Mouse (Mus musculus): ENCODE data around the gene Chrna1. TPM values are rescaled to one million over a fixed set of nuclear protein-coding genes. Genes with fewer than 3 reads are reported as not detected.
A peak's percentile ranks its signal among the peaks of the same experiment; 100 is the strongest.

Chrna1 gene
- polyA plus RNA-seq, 1 experiment from 2014 or later = 0.20 TPM

- Histone ChIP-seq H3K4me1 (ENCODE audit: control insufficient read depth, insufficient read depth, low read depth, low read length) (peaks cover 2% of the 10 kb centered on the region; the same call in 1 of the 2 replicates), H3K36me3 (ENCODE audit: control insufficient read depth, insufficient read depth, low read length) (no peaks in the 10 kb centered on the region), H3K9me3 (ENCODE audit: control insufficient read depth, low read length) (no peaks in the 10 kb centered on the region), H3K4me3 (ENCODE audit: low read length) (no peak overlapping the region), H3K9ac (ENCODE audit: low read depth, low read length) (no peak overlapping the region), H3K27ac (ENCODE audit: low read depth, low read length) (no peak overlapping the region; the same call in 1 of the 2 replicates), H3K4me2 (ENCODE audit: low read length) (no peak overlapping the region), H3K27me3 (replicated peaks; ENCODE audit: control insufficient read depth, insufficient read depth, low read length) (no peaks in the 10 kb centered on the region)
- no peak for ATAC-seq
- WGBS = 74% methylated on average over 8 of the region's 8 CpGs
Measured at GRCm38 (mm10) chr2:73522891-73523290, 57.2 kb downstream of the Chrna1 start.

GRCm38 (mm10) chr2:73522336-73522735 lies 57.8 kb downstream of the Chrna1 start:
- no peaks in the 10 kb centered on the region for H3K27me3 ChIP-seq (replicated peaks; ENCODE audit: control insufficient read depth, insufficient read depth, low read length)
- no peak overlapping the region for H3K27ac ChIP-seq (ENCODE audit: low read depth, low read length)
- no peaks in the 10 kb centered on the region for H3K9me3 ChIP-seq (ENCODE audit: control insufficient read depth, low read length)
- H3K4me3 ChIP-seq (ENCODE audit: low read length) = no peak overlapping the region
- H3K9ac ChIP-seq (ENCODE audit: low read depth, low read length) = no peak overlapping the region
- 60% methylated on average over 6 of the region's 6 CpGs for WGBS
- ATAC-seq = no peak
- no peak overlapping the region for H3K4me2 ChIP-seq (ENCODE audit: low read length)
- no peaks in the 10 kb centered on the region for H3K36me3 ChIP-seq (ENCODE audit: control insufficient read depth, insufficient read depth, low read length)
- peaks cover 2% of the 10 kb centered on the region; the same call in 1 of the 2 replicates for H3K4me1 ChIP-seq (ENCODE audit: control insufficient read depth, insufficient read depth, low read depth, low read length)

GRCm38 (mm10) chr2:73521737-73522136 lies 58.4 kb downstream of the Chrna1 start:
- H3K9ac ChIP-seq (ENCODE audit: low read depth, low read length) = no peak overlapping the region
- no peaks in the 10 kb centered on the region for H3K9me3 ChIP-seq (ENCODE audit: control insufficient read depth, low read length)
- H3K4me3 ChIP-seq (ENCODE audit: low read length) = no peak overlapping the region
- peaks cover 2% of the 10 kb centered on the region; the same call in 1 of the 2 replicates for H3K4me1 ChIP-seq (ENCODE audit: control insufficient read depth, insufficient read depth, low read depth, low read length)
- H3K4me2 ChIP-seq (ENCODE audit: low read length) = no peak overlapping the region
- H3K27me3 ChIP-seq (replicated peaks; ENCODE audit: control insufficient read depth, insufficient read depth, low read length) = no peaks in the 10 kb centered on the region
- H3K27ac ChIP-seq (ENCODE audit: low read depth, low read length) = no peak overlapping the region
- WGBS = 29% methylated on average over 5 of the region's 5 CpGs
- ATAC-seq = peak; percentile 67; the same call in 1 of the 2 replicates
- no peaks in the 10 kb centered on the region for H3K36me3 ChIP-seq (ENCODE audit: control insufficient read depth, insufficient read depth, low read length)

DNA sequence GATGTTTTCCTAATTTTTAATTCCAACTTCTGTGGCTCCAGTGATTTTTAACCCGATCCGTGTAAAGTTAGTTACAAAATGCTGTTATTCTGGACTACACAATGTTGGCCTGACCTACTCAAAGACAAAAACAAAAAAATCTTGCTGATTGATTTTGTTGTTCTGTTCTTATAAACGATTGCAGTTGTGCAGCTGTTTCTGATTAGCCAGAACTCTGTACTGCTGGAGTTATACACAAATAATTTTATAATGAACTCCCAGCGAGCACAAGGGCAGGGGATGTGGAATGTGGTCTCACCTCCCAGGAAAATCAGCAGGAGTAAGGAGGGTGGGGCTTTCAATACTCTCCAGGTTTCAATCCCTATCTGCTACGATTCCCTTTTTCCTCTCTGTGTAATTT lies 61.2 kb downstream of the Chrna1 start:
- Histone ChIP-seq H3K4me3 (ENCODE audit: low read length) (no peak overlapping the region), H3K27me3 (replicated peaks; ENCODE audit: control insufficient read depth, insufficient read depth, low read length) (no peaks in the 10 kb centered on the region), H3K4me1 (ENCODE audit: control insufficient read depth, insufficient read depth, low read depth, low read length) (peaks cover 2% of the 10 kb centered on the region; the same call in 1 of the 2 replicates), H3K4me2 (ENCODE audit: low read length) (no peak overlapping the region), H3K27ac (ENCODE audit: low read depth, low read length) (no peak overlapping the region), H3K9ac (ENCODE audit: low read depth, low read length) (no peak overlapping the region), H3K9me3 (ENCODE audit: control insufficient read depth, low read length) (no peaks in the 10 kb centered on the region), H3K36me3 (ENCODE audit: control insufficient read depth, insufficient read depth, low read length) (no peaks in the 10 kb centered on the region)
- WGBS = 84% methylated on average over 5 of the region's 5 CpGs
- ATAC-seq = no peak

- no peak overlapping the region for H3K4me2 ChIP-seq (ENCODE audit: low read length)
- no peak overlapping the region for H3K9ac ChIP-seq (ENCODE audit: low read depth, low read length)
- H3K4me1 ChIP-seq (ENCODE audit: control insufficient read depth, insufficient read depth, low read depth, low read length) = peaks cover 2% of the 10 kb centered on the region; the same call in 1 of the 2 replicates
- no peaks in the 10 kb centered on the region for H3K36me3 ChIP-seq (ENCODE audit: control insufficient read depth, insufficient read depth, low read length)
- no peaks in the 10 kb centered on the region for H3K9me3 ChIP-seq (ENCODE audit: control insufficient read depth, low read length)
- 97% methylated on average over 2 of the region's 2 CpGs for WGBS
- no peak overlapping the region for H3K27ac ChIP-seq (ENCODE audit: low read depth, low read length)
- H3K27me3 ChIP-seq (replicated peaks; ENCODE audit: control insufficient read depth, insufficient read depth, low read length) = no peaks in the 10 kb centered on the region
- no peak for ATAC-seq
- no peak overlapping the region for H3K4me3 ChIP-seq (ENCODE audit: low read length)
Measured at GRCm38 (mm10) chr2:73518311-73518710, 61.8 kb downstream of the Chrna1 start.

DNA sequence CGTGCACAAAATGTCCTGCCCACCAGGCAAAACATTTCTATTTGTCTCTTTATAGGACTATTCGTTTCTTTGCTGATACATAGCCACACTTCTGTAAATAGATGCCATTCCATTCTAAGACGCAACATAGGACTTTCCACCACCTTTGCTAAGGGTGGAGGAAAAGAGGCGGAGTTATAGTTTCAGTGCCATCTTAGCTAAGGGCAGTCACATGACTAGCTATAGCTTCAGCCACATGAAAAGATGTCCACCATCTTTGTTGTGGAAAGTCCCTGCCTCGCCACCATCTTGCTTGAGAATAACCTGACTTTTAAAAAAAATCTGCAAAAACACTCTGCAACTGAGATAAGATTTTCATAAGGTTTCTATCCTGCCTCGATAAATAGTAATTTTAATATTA lies 66.0 kb downstream of the Chrna1 start:
- 94% methylated on average over 6 of the region's 6 CpGs for WGBS
- no peaks in the 10 kb centered on the region for H3K4me1 ChIP-seq (ENCODE audit: control insufficient read depth, insufficient read depth, low read depth, low read length)
- no peak for ATAC-seq

More for the DNA sequence above, 66.0 kb downstream of the Chrna1 start:
- no peaks in the 10 kb centered on the region for H3K9me3 ChIP-seq (ENCODE audit: control insufficient read depth, low read length)
- no peak overlapping the region for H3K4me3 ChIP-seq (ENCODE audit: low read length)
- H3K27ac ChIP-seq (ENCODE audit: low read depth, low read length) = no peak overlapping the region
- H3K27me3 ChIP-seq (replicated peaks; ENCODE audit: control insufficient read depth, insufficient read depth, low read length) = no peaks in the 10 kb centered on the region
- no peaks in the 10 kb centered on the region for H3K36me3 ChIP-seq (ENCODE audit: control insufficient read depth, insufficient read depth, low read length)
- no peak overlapping the region for H3K4me2 ChIP-seq (ENCODE audit: low read length)
- no peak overlapping the region for H3K9ac ChIP-seq (ENCODE audit: low read depth, low read length)

Other genes starting within 250 kb of the Chrna1 start
- 12.8 and 14.6 TPM in 2 replicates for gene Gpr155, start 193.8 kb downstream of the Chrna1 start, polyA plus RNA-seq (2015; fragmentation: Nextera tagmentation; extraction: Ambion mirVana)
- gene Wipf1, start 50.6 kb downstream of the Chrna1 start, polyA plus RNA-seq (2015; fragmentation: Nextera tagmentation; extraction: Ambion mirVana) = 2.4 and 3.5 TPM in 2 replicates
- 70.1 and 75.4 TPM in 2 replicates for gene Chn1, start 195.0 kb upstream of the Chrna1 start, polyA plus RNA-seq (2015; fragmentation: Nextera tagmentation; extraction: Ambion mirVana)